Mouse (Mus musculus) midbrain, embryonic 13.5 days (tissue): ENCODE data around the gene Zgrf1. TPM values are rescaled to one million over a fixed set of nuclear protein-coding genes. Genes with fewer than 3 reads are reported as not detected.

Experiments used
- ATAC-seq: fragments of 200-750 bp; cut with Nextera tagmentation; 2 replicates; pipeline ENCODE4 v1.8.0; 2017; ENCODE audit warnings: mild to moderate bottlenecking, moderate TSS enrichment, moderate library complexity
- H3K27ac ChIP-seq: fragments of 300-500 bp; sonication (generic); 2 replicates; pipeline ENCODE4 v1.5.1; 2015; ENCODE audit warnings: inconsistent platforms, mild to moderate bottlenecking, moderate library complexity
- H3K27me3 ChIP-seq: fragments of 300-500 bp; sonication (generic); 2 replicates; pipeline ENCODE4 v1.6.1; 2015; ENCODE audit warnings: mild to moderate bottlenecking, inconsistent platforms
- H3K36me3 ChIP-seq: fragments of 300-500 bp; sonication (generic); 2 replicates; pipeline ENCODE4 v1.6.1; 2015; ENCODE audit warnings: mild to moderate bottlenecking, inconsistent platforms
- H3K4me1 ChIP-seq: fragments of 300-500 bp; sonication (generic); replicated peaks from 2 replicates; pipeline ENCODE4 v1.6.1; 2015; ENCODE audit warnings: inconsistent platforms
- H3K4me2 ChIP-seq: fragments of 300-500 bp; sonication (generic); replicated peaks from 2 replicates; pipeline ENCODE4 v1.6.1; 2015; ENCODE audit warnings: moderate library complexity, mild to moderate bottlenecking, inconsistent platforms
- H3K4me3 ChIP-seq: fragments of 300-500 bp; sonication (generic); replicated peaks from 2 replicates; pipeline ENCODE4 v1.5.1; 2015; ENCODE audit warnings: mild to moderate bottlenecking, inconsistent platforms
- H3K9ac ChIP-seq: fragments of 300-500 bp; sonication (generic); replicated peaks from 2 replicates; pipeline ENCODE4 v1.6.1; 2015; ENCODE audit warnings: mild to moderate bottlenecking, inconsistent platforms
- H3K9me3 ChIP-seq: fragments of 300-500 bp; sonication (generic); 2 replicates; pipeline ENCODE4 v1.6.1; 2016; ENCODE audit warnings: mild to moderate bottlenecking, inconsistent platforms
- WGBS: fragments of 180-500 bp; shearing (Covaris S2); methylation state at CpG from one replicate; pipeline ENCODE4 v1.1.7; 2015; 5-methylcytosine and 5-hydroxymethylcytosine counted together
- polyA plus RNA-seq: library from polyadenylated mRNA; unstranded; fragments of >200 nt; fragmentation: Nextera tagmentation; extraction: Ambion mirVana; gene quantifications from 2 replicates; pipeline ENCODE4 v1.2.1, GENCODE M21; 2015

The Zgrf1 gene
- polyA plus RNA-seq, 1 experiment from 2014 or later: 7.0 TPM

DNA sequence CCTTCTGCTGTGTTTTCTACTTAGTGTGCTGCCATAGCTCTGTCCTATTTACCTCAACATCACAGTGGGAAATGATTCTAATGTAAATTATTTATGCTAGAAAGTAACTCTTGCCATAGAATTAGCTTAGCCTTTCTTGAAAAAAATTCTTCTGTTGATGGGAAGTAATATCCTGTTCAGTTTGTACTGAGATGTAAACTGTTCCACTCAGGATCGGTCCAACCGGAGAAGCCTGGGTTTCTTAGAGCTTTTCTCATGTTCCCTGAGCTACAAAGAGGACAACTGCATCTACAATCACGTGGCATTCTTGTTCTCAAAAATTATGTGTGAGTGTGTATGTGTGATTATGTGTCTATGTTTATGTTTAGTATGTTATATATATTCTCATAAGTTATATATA is 24.1 kb upstream of the Zgrf1 start:
- H3K4me1 ChIP-seq: no peaks in the 10 kb centered on the region
- ATAC-seq: no peak
- no peak overlapping the region for H3K4me3 ChIP-seq
- no peaks in the 10 kb centered on the region for H3K9me3 ChIP-seq
- H3K36me3 ChIP-seq: no peaks in the 10 kb centered on the region
- no peak overlapping the region for H3K9ac ChIP-seq
- no peaks in the 10 kb centered on the region for H3K27me3 ChIP-seq
- H3K4me2 ChIP-seq: no peak overlapping the region
- 90% methylated on average over 3 of the region's 3 CpGs for WGBS
- H3K27ac ChIP-seq: no peak overlapping the region

DNA sequence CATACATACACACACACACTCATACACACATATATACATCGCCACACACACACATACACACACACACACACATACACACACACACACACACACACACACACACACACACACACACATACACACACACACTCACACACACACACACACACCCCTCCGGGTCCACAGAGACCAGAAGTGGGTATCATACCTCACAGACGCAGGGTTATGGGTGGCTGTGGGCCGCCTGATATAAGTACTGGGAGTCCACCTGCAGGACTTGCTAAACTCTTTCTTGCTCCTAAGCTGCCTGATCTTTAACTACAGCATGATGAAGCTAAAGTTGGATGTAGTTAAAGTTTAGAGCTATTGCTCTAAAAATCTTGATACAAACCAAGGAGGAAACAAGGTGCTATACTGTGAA is 23.5 kb upstream of the Zgrf1 start:
- H3K27ac ChIP-seq: no peak overlapping the region
- no peak for ATAC-seq
- H3K9ac ChIP-seq: no peak overlapping the region
- no peak overlapping the region for H3K4me3 ChIP-seq
- no peaks in the 10 kb centered on the region for H3K27me3 ChIP-seq
- H3K4me2 ChIP-seq: no peak overlapping the region
- 79% methylated on average over 4 of the region's 4 CpGs for WGBS
- no peaks in the 10 kb centered on the region for H3K4me1 ChIP-seq
- no peaks in the 10 kb centered on the region for H3K36me3 ChIP-seq
- no peaks in the 10 kb centered on the region for H3K9me3 ChIP-seq

DNA sequence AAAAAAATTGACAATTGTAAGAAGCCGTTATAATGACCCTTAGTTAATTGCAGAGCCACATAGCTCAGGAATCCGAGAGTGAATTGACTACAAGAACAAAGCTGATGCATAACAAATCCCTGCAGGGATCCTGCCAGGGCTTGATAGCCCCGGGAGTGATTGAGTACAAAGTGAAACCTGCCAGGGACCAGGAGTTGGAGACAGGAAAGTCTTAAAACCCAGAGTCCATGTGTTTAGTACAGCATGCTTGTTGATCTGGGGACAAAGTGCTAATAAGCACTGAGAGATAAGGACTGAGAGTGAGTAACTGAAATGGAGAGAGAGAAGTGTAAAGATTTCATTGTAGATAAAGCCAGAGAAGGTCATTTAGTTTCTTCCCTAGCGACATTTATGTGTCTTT is 23.0 kb upstream of the Zgrf1 start:
- H3K27me3 ChIP-seq: no peaks in the 10 kb centered on the region
- H3K4me3 ChIP-seq: no peak overlapping the region
- no peak overlapping the region for H3K27ac ChIP-seq
- H3K9ac ChIP-seq: no peak overlapping the region
- no peak overlapping the region for H3K4me2 ChIP-seq
- no peak for ATAC-seq
- H3K9me3 ChIP-seq: no peaks in the 10 kb centered on the region
- 12% methylated on average over 4 of the region's 4 CpGs for WGBS
- no peaks in the 10 kb centered on the region for H3K36me3 ChIP-seq
- H3K4me1 ChIP-seq: no peaks in the 10 kb centered on the region

DNA sequence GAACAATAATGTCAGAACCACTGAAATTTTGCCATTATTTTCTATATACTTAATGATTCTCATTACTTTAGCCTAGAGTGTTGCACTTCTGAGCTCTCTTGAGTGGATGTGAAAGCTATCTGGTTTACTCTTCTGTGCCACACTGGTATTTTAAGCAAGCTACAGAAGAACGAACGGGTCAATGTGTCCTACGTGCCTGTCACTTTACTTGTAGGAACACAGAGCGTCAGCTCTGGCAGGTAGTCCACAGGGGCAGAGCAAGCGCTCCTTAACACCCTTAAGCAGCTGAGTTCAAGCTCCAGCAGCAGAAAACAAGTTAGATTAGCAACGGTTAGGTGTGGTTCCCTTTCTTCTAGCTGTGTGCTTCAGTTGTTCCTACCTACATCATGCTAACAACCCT is 14.1 kb upstream of the Zgrf1 start:
- H3K27me3 ChIP-seq: no peaks in the 10 kb centered on the region
- no peak for ATAC-seq
- H3K4me1 ChIP-seq: no peaks in the 10 kb centered on the region
- H3K9ac ChIP-seq: no peak overlapping the region
- no peak overlapping the region for H3K27ac ChIP-seq
- WGBS: 70% methylated on average over 6 of the region's 6 CpGs
- H3K4me3 ChIP-seq: no peak overlapping the region
- H3K9me3 ChIP-seq: no peaks in the 10 kb centered on the region
- no peak overlapping the region for H3K4me2 ChIP-seq
- H3K36me3 ChIP-seq: peaks cover 21% of the 10 kb centered on the region

DNA sequence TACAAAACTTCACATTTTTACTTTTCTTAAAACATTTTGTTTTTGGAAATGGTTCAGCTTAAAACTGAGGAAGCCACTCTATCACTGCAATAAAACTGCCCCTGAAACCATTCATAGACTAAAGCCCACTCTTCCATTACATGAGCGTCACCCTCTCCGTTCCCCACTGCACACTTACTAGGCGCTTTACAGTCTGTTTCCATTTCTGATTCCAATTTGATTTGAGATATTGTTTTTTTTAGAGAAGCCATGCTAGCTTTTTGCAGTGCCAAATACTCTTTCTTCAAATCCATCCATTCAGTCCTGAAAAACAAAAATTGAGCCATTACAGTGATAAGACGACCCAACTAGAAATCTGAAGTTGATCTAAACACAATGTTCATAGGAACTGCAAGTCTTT is 9.3 kb upstream of the Zgrf1 start:
- Histone ChIP-seq H3K4me1 (no peaks in the 10 kb centered on the region), H3K4me2 (no peak overlapping the region), H3K9ac (no peak overlapping the region), H3K4me3 (no peak overlapping the region), H3K36me3 (peaks cover 35% of the 10 kb centered on the region), H3K9me3 (no peaks in the 10 kb centered on the region), H3K27me3 (no peaks in the 10 kb centered on the region), H3K27ac (no peak overlapping the region)
- ATAC-seq: no peak
- 81% methylated on average over 4 of the region's 4 CpGs for WGBS

DNA sequence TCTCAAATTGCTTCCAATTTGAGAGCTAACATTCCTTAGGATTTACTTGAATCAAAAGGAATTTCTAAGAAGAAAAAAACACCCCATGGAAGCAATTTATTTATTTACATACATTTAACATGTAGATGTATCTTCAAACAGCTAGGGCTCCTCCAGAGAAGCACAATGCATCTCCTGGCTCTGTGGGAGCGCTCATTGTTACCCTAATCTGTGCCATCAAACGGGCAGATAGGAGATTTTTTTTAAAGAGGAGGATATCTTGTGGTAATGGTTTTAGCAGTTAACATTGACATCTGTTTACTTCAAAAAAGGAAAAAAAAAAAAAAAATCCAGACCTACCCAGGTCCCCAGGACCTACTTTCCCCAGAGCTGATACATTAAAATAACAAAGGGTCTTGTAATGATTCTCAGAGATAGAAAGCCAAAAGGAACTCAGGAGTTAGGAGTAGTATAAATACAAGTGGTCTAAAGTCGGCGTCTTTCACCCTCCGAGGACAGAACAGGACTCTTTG is 8.6 kb upstream of the Zgrf1 start:
- no peak overlapping the region for H3K4me3 ChIP-seq
- no peak overlapping the region for H3K9ac ChIP-seq
- H3K4me1 ChIP-seq: no peaks in the 10 kb centered on the region
- no peak overlapping the region for H3K27ac ChIP-seq
- H3K36me3 ChIP-seq: peaks cover 32% of the 10 kb centered on the region
- no peaks in the 10 kb centered on the region for H3K9me3 ChIP-seq
- ATAC-seq: no peak
- no peaks in the 10 kb centered on the region for H3K27me3 ChIP-seq
- 17% methylated on average over 5 of the region's 5 CpGs for whole genome bisulfite sequencing
- H3K4me2 ChIP-seq: no peak overlapping the region

DNA sequence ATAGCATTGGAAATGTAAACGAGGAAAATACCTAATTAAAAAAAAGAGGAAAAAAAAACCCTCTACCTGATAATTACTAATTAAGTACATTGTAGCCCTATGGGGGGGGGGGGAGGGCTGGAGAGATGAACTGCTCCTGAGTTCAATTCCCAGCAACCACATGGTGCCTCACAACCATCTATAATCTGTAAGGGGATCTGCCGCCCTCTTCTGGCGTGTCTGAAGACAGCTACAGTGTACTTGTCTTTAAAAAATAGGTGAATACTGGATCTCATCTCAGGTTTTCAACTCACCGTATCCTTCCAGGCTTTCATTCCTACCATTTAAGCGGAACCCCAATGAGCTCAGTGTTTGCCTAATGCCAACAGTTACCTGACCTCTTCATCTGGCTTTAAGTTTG is 5.4 kb upstream of the Zgrf1 start:
- WGBS: 32% methylated on average over 4 of the region's 5 CpGs
- Histone ChIP-seq H3K4me1 (peaks cover 10% of the 10 kb centered on the region; the same call in 1 of the 2 replicates), H3K9me3 (no peaks in the 10 kb centered on the region), H3K4me3 (no peak overlapping the region), H3K36me3 (peaks cover 25% of the 10 kb centered on the region), H3K4me2 (no peak overlapping the region), H3K27me3 (no peaks in the 10 kb centered on the region), H3K9ac (no peak overlapping the region), H3K27ac (no peak overlapping the region)
- no peak for ATAC-seq

DNA sequence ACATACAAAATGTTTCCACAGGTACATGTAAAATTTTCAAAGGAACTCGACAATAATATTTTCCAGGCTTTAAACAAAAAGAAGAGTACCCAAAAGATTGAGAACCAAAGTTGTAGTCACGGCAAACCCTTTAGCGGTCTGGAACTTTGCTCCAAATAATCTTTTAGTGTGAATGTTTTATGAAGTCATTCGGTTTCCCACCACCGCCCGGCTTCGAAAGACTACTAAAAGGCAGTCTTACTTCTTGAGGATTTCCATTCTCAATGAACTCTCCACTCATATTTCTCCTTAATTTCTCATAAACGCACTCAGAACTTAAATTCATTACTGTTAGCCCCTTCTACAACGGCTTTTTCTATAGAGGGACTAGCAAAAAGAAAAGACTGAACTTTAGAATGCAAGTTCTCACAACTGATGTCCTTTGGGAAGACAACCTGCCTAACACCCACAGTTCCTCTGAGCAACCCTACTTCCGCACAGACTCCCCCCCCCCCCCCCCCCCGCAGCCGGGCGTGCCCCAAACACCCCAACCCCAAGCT is 786 bp upstream of the Zgrf1 start:
- no peak for ATAC-seq
- H3K36me3 ChIP-seq: no peaks in the 10 kb centered on the region
- H3K9me3 ChIP-seq: no peaks in the 10 kb centered on the region
- peak overlapping the region; percentile 71 for H3K4me3 ChIP-seq
- H3K27me3 ChIP-seq: no peaks in the 10 kb centered on the region
- peaks cover 21% of the 10 kb centered on the region for H3K4me1 ChIP-seq
- peak overlapping the region; percentile 74; the same call in 1 of the 2 replicates for H3K9ac ChIP-seq
- peak overlapping the region; percentile 59 for H3K4me2 ChIP-seq
- WGBS: 9% methylated on average over 12 of the region's 13 CpGs
- H3K27ac ChIP-seq: peak overlapping the region; percentile 93; the same call in 1 of the 2 replicates

DNA sequence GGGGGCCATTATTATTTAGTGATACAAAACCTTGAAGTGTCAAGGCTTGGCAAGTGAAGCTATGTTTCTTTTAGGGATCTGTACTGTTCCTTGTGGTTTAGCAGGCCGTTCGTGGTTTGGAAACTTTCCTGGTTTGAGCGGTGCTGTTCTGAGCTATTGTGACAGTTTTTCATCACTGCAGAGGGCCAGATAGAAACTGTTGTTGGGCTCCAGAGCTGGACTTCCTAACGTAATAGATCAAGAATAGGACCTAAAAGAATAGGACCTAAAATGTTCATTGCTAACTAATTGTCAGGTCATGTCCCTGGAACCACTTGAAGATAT is 393 bp downstream of the Zgrf1 start:
- Histone ChIP-seq H3K9ac (peak overlapping the region; percentile 55), H3K36me3 (no peaks in the 10 kb centered on the region), H3K27ac (no peak overlapping the region), H3K27me3 (no peaks in the 10 kb centered on the region), H3K4me1 (peaks cover 21% of the 10 kb centered on the region), H3K4me2 (peak overlapping the region; percentile 72), H3K9me3 (no peaks in the 10 kb centered on the region), H3K4me3 (peak overlapping the region; percentile 71)
- WGBS: under 1% methylated on average over 4 of the region's 4 CpGs
- no peak for ATAC-seq

DNA sequence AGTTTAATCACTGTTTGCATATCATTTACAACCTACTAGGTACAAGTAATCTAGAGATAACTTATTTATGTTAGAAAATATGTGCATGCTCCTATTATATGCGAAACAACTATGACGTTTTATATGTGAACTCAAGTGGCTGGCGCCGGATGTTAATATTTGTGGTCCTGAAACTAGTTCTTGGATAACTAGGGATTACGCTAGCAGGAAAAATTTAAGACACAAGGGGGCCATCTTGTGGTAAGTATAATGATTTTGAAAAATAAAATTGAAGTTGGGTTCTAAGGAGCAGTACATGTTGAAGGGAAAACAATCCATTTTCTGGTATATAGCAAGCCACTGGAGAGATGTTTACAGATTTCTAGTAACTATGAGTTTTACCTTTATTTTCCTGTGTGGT is 1.4 kb downstream of the Zgrf1 start:
- H3K4me2 ChIP-seq: peak overlapping the region; percentile 33
- no peaks in the 10 kb centered on the region for H3K9me3 ChIP-seq
- 67% methylated on average over 5 of the region's 5 CpGs for WGBS
- no peak overlapping the region for H3K27ac ChIP-seq
- no peak for ATAC-seq
- no peak overlapping the region for H3K9ac ChIP-seq
- no peaks in the 10 kb centered on the region for H3K36me3 ChIP-seq
- no peaks in the 10 kb centered on the region for H3K27me3 ChIP-seq
- H3K4me3 ChIP-seq: no peak overlapping the region
- peaks cover 21% of the 10 kb centered on the region for H3K4me1 ChIP-seq

DNA sequence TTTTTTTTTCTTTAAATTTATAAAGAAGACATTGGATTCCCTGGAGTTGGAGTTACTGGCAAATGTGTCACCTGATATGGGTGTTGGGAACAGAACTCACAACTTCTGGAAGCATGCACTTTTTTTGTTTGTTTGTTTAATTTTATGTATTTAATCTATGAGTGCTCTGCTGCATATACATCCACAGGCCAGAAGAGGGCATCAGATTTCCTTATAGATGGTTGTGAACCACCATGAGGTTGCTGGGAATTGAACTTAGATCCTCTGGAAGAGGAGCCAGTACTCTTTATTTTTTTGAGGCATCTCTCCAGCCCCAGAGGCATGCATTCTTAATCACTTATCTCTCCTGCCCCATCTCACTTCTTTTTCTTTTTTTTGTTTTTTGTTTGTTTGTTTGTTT is 4.9 kb downstream of the Zgrf1 start:
- Histone ChIP-seq H3K4me2 (no peak overlapping the region), H3K4me1 (peaks cover 12% of the 10 kb centered on the region), H3K9me3 (no peaks in the 10 kb centered on the region), H3K27ac (no peak overlapping the region), H3K36me3 (peaks cover 14% of the 10 kb centered on the region), H3K27me3 (no peaks in the 10 kb centered on the region), H3K9ac (no peak overlapping the region), H3K4me3 (no peak overlapping the region)
- ATAC-seq: no peak

DNA sequence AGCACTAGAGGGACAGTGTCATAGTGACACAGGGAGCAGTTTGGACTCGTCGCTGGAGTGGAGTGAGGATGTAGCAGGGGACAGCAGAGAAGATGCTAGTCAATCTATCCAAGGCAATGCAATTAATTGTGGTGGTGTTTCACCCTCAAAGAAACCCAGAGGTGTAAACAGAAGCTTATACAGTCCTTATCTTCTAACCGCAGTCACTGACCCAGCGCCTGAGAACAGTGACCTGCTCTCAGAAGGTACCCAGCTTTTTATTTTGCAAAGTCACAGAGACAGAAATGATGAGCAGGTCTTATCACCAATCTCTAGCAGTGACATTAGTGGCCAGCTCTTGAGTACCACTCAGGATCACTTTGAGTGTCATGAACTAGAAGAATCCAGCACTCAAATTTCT is 9.7 kb downstream of the Zgrf1 start:
- H3K4me2 ChIP-seq: no peak overlapping the region
- ATAC-seq: no peak
- no peaks in the 10 kb centered on the region for H3K9me3 ChIP-seq
- 95% methylated on average over 4 of the region's 4 CpGs for WGBS
- H3K4me3 ChIP-seq: no peak overlapping the region
- H3K4me1 ChIP-seq: no peaks in the 10 kb centered on the region
- no peaks in the 10 kb centered on the region for H3K27me3 ChIP-seq
- no peak overlapping the region for H3K27ac ChIP-seq
- peaks cover 21% of the 10 kb centered on the region for H3K36me3 ChIP-seq
- no peak overlapping the region for H3K9ac ChIP-seq

DNA sequence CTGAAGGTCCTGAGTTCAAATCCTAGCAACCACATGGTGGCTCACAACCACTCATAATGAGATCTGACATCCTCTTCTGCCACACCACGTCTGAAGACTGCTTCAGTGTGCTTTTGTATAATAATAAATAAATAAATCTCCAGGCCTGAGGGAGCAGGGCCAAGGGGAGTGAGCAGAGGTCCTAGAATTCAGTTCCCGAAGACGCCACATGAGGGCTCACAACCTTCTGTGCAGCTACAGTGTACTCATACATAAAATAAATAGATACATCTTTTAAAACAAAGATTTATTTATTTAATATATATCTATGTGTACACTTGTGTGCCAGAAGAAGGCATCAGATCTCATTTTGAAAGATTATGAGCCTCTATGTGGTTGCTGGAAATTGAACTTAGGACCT is 11.8 kb downstream of the Zgrf1 start:
- 83% methylated on average over 3 of the region's 3 CpGs for WGBS
- H3K27ac ChIP-seq: no peak overlapping the region
- H3K27me3 ChIP-seq: no peaks in the 10 kb centered on the region
- H3K9me3 ChIP-seq: no peaks in the 10 kb centered on the region
- ATAC-seq: no peak
- H3K36me3 ChIP-seq: peaks cover 24% of the 10 kb centered on the region
- H3K4me1 ChIP-seq: no peaks in the 10 kb centered on the region
- H3K4me2 ChIP-seq: no peak overlapping the region
- H3K4me3 ChIP-seq: no peak overlapping the region
- no peak overlapping the region for H3K9ac ChIP-seq
